Mouse (Mus musculus): ENCODE results near the gene Nfix. TPM values are rescaled to one million over a fixed set of nuclear protein-coding genes. Genes with fewer than 3 reads are reported as not detected.

The Nfix gene
- polyA plus RNA-seq (2015; fragmentation: Nextera tagmentation; extraction: Ambion mirVana) = 36.5 and 36.6 TPM in 2 replicates

DNA sequence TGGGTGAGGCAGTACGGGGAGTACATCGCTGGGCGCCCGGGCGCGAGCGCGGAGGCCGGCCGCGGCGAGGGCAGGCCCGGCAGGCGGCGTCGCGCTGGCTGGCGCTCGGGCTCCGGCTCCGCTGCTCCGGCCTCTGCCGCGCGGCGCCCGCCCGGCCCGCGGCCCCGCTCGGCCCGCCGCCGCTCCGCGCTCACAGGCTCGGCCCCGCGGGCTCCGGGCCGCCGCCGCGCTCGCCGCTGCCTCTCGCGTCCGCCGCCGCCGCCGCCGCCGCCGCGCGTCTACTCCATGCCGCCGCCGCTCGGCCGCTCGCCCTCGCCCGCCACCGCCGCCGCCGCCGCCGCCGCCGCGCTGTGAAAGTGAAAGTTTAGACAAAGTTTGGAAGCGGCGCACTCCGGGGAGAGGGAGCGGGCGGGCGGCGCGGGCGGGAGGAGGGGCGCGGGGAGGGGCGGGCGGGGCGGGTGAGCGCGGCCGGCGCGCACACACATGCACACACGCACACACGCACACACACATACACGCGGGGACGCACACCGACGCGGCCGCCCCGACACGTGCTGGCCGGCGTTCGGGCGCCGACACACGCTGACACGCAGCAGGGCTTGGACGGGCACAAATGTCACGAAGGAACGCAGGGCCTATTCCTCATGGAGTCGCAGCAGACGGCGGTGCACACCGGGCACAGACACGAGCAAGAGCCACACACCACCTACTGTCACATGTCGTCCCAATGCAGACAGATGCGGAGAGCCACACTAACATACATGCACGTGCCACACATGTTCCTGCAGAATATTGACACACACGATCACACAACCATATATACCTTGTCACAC, at the start of gene Nfix:
Gene Nfix (minus strand): TSS at position 346 of the 833 bp plus-strand sequence.
- Histone ChIP-seq H3K4me1 (replicated peaks; ENCODE audit: control insufficient read depth, insufficient read depth) (peaks cover 5% of the 10 kb centered on the region), H3K4me3 (ENCODE audit: low read depth, low read length) (peak within 1 kb of the TSS; percentile 62), H3K27me3 (ENCODE audit: control insufficient read depth, insufficient read depth, low read length) (no peaks in the 10 kb centered on the region), H3K36me3 (ENCODE audit: control insufficient read depth, insufficient read depth, low read length) (no peaks in the 10 kb centered on the region; the same call in 1 of the 2 replicates), H3K9me3 (ENCODE audit: control insufficient read depth, low read length) (no peaks in the 10 kb centered on the region), H3K9ac (ENCODE audit: low read length) (peak within 1 kb of the TSS; percentile 97), H3K27ac (replicated peaks) (peak within 1 kb of the TSS; percentile 97), H3K4me2 (replicated peaks; ENCODE audit: low read depth) (peak within 1 kb of the TSS; percentile 76)
- no peak; the same call in 1 of the 2 replicates for TF ChIP-seq CTCF (IDR thresholded peaks at IDR 0.05; ENCODE audit: low read depth)
- no peak for TF ChIP-seq EP300 (optimal IDR thresholded peaks at IDR 0.05)
- 2% methylated on average over 54 of the region's 125 CpGs for WGBS
- ATAC-seq (ENCODE audit: low FRiP score, low TSS enrichment) = peak; percentile 52
- peak; percentile 83 for DNase-seq (ENCODE audit: low spot score)

DNA sequence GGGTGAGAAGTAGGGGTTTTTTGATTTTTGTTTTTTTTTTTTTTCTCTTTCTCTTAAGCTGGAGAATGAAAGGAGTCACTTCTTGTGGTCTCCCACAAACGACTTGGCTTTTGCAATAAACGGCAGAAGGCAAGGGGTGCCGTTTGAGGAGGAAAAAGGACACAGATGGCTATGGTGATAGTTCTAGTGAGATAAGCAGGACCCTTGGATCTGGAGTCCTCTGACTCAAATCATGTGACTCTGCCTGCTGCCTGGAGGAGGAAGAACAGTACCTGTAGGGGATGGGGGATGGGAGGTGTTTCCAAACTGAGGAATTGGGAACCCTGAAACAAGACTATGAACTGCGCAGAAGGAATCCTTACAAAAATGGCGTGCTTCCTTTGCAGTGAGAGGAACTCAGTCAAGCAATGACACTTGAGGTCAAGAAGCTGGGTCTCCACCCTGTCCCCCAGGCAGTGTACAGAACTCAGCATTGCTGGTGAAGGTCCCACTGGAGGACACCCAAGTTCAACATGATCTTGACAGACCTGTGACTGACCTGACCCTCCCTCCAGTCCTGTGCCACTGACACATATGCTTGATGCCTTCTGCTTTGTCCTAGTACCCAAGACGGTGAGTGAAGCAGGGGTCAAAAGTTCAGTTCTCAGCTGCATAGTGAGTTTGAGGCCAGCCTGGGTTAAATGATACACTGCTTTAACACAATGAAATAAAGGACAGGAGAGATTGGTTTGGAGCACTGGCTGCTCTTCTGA, 47.7 kb upstream of the Nfix start:
- peak overlapping the region; percentile 74 for H3K4me2 ChIP-seq (replicated peaks; ENCODE audit: low read depth)
- peak overlapping the region; percentile 75; the same call in 1 of the 2 replicates for H3K9ac ChIP-seq (ENCODE audit: low read length)
- H3K4me3 ChIP-seq (ENCODE audit: low read depth, low read length) = peak overlapping the region; percentile 53; the same call in 1 of the 2 replicates
- DNase-seq (ENCODE audit: low spot score) = no peak
- no peak for ATAC-seq (ENCODE audit: low FRiP score, low TSS enrichment)
- H3K4me1 ChIP-seq (replicated peaks; ENCODE audit: control insufficient read depth, insufficient read depth) = peaks cover 7% of the 10 kb centered on the region; the same call in 1 of the 2 replicates
- H3K36me3 ChIP-seq (ENCODE audit: control insufficient read depth, insufficient read depth, low read length) = peaks cover 17% of the 10 kb centered on the region
- H3K27ac ChIP-seq (replicated peaks) = peak overlapping the region; percentile 78; the same call in 1 of the 2 replicates
- 40% methylated on average over 6 of the region's 6 CpGs for WGBS
- TF ChIP-seq CTCF (IDR thresholded peaks at IDR 0.05; ENCODE audit: low read depth) (no peak), EP300 (optimal IDR thresholded peaks at IDR 0.05) (no peak)
- no peaks in the 10 kb centered on the region for H3K27me3 ChIP-seq (ENCODE audit: control insufficient read depth, insufficient read depth, low read length)
- H3K9me3 ChIP-seq (ENCODE audit: control insufficient read depth, low read length) = no peaks in the 10 kb centered on the region

DNA sequence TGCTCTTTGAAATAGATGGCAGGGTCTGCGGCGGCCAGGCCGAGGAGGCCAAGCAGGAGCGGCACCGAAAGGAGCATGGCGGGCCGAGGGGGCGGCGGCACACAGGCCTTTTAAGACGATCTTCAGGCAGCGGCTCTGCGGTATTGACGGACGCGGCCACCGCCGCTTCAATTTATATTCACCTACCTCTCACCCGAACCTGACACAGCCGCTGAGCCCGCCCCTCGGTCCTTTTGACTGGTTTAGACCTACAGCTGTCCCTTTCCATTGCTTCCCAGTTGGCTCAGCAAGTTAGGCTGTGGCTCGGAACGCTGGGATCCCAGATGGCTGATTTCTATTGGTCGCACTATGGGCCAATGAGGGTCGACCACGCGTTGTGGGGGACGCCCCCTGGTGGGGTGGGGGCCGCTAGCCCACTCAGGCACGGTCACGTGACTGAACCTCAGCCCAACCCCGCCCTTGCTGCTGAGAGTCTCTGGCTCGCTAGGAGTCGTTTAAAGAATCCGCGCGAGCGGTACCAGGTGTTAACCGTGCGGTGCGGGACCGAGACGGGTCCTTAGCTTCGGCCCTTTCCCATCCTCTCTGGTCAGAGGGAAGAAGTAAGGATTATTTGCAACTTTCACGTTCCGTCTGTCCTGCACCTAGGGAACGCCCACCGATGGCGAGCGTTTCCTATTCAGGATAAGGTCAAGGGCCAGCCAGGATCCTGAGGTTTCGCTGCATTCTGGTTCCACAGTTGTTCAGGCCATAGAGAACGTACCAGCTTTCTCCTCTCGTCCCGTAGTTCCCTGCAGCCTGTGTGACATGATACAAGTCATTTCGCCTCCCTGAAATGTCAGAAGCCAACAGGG, 46.8 kb upstream of the Nfix start, which contains the start of gene Calr:
Gene Calr (minus strand): TSS at position 213 of the 851 bp plus-strand sequence.
- Histone ChIP-seq H3K4me2 (replicated peaks; ENCODE audit: low read depth) (peak within 1 kb of the TSS; percentile 91), H3K36me3 (ENCODE audit: control insufficient read depth, insufficient read depth, low read length) (peaks cover 23% of the 10 kb centered on the region), H3K27ac (replicated peaks) (peak within 1 kb of the TSS; percentile 85), H3K9ac (ENCODE audit: low read length) (peak within 1 kb of the TSS; percentile 89), H3K4me3 (ENCODE audit: low read depth, low read length) (peak within 1 kb of the TSS; percentile 85), H3K4me1 (replicated peaks; ENCODE audit: control insufficient read depth, insufficient read depth) (peaks cover 7% of the 10 kb centered on the region; the same call in 1 of the 2 replicates), H3K9me3 (ENCODE audit: control insufficient read depth, low read length) (no peaks in the 10 kb centered on the region), H3K27me3 (ENCODE audit: control insufficient read depth, insufficient read depth, low read length) (no peaks in the 10 kb centered on the region)
- DNase-seq (ENCODE audit: low spot score) (peak; percentile 100), ATAC-seq (ENCODE audit: low FRiP score, low TSS enrichment) (peak; percentile 99)
- WGBS = under 1% methylated on average over 54 of the region's 55 CpGs
- TF ChIP-seq CTCF (IDR thresholded peaks at IDR 0.05; ENCODE audit: low read depth) = peak; percentile 37
- no peak for TF ChIP-seq EP300 (optimal IDR thresholded peaks at IDR 0.05)

DNA sequence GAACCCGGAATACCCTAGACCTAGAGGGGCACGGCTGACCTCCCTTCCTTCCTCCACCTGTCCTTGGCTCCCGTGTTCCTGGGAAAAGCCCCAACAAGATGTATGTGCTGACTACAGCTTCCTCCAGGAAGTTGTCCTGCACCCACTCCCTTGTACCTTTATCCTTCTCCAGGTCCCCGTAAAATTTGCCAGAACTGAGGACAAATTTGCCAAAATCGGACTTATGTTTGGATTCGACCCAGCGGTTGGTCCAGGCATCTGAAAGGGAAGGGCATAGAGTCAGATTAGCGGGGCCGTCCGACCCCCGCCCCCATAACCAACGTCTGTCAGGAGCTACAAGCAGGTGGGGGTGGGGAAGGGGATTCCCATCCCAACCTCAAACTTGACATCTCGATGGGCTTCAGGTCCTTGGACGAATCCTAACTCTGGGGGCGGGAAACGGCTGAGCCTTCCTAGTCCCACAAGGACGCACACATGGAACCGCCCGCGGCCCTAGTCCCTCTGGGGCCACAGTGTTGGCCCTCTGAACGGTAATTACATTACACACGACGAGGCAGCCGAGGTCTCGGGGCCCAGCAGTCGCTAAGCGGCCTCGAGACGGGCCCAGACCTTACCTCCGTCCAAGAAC, 46.1 kb upstream of the Nfix start:
- DNase-seq (ENCODE audit: low spot score) (no peak), ATAC-seq (ENCODE audit: low FRiP score, low TSS enrichment) (peak; percentile 17; the same call in 1 of the 2 replicates)
- TF ChIP-seq EP300 (optimal IDR thresholded peaks at IDR 0.05) = no peak
- TF ChIP-seq CTCF (IDR thresholded peaks at IDR 0.05; ENCODE audit: low read depth) = no peak
- H3K9ac ChIP-seq (ENCODE audit: low read length) = peak overlapping the region; percentile 89
- peak overlapping the region; percentile 85 for H3K27ac ChIP-seq (replicated peaks)
- H3K4me2 ChIP-seq (replicated peaks; ENCODE audit: low read depth) = peak overlapping the region; percentile 91
- H3K4me1 ChIP-seq (replicated peaks; ENCODE audit: control insufficient read depth, insufficient read depth) = peaks cover 7% of the 10 kb centered on the region; the same call in 1 of the 2 replicates
- no peaks in the 10 kb centered on the region for H3K9me3 ChIP-seq (ENCODE audit: control insufficient read depth, low read length)
- H3K27me3 ChIP-seq (ENCODE audit: control insufficient read depth, insufficient read depth, low read length) = no peaks in the 10 kb centered on the region
- H3K36me3 ChIP-seq (ENCODE audit: control insufficient read depth, insufficient read depth, low read length) = peaks cover 26% of the 10 kb centered on the region
- WGBS = under 1% methylated on average over 30 of the region's 30 CpGs
- peak overlapping the region; percentile 85 for H3K4me3 ChIP-seq (ENCODE audit: low read depth, low read length)

All from stomach, postnatal 0 days (tissue).